Mouse (Mus musculus) testis, adult 2 months (tissue): ENCODE results near the gene Ostc. TPM values are rescaled to one million over a fixed set of nuclear protein-coding genes. Genes with fewer than 3 reads are reported as not detected.

Source experiments
- H3K27ac ChIP-seq: fragments of 200-500 bp; 2 replicates; pipeline ENCODE4 v1.5.1; 2012; ENCODE audit warnings: low read depth, low read length; ENCODE audit not compliant: control insufficient read depth, insufficient read depth
- H3K27me3 ChIP-seq: fragments of 200-500 bp; 2 replicates; pipeline ENCODE4 v1.6.1; 2012; ENCODE audit warnings: mild to moderate bottlenecking, low read length, moderate library complexity; ENCODE audit not compliant: control insufficient read depth, insufficient read depth
- H3K36me3 ChIP-seq: fragments of 200-500 bp; 2 replicates; pipeline ENCODE4 v1.6.1; 2012; ENCODE audit warnings: mild to moderate bottlenecking, low read length; ENCODE audit not compliant: control insufficient read depth, insufficient read depth
- H3K4me1 ChIP-seq: fragments of 200-500 bp; 2 replicates; pipeline ENCODE4 v1.6.1; 2012; ENCODE audit warnings: low read length; ENCODE audit not compliant: control insufficient read depth, insufficient read depth
- H3K4me3 ChIP-seq: fragments of 200-500 bp; 2 replicates; pipeline ENCODE4 v1.5.1; 2012; ENCODE audit warnings: low read depth, mild to moderate bottlenecking, low read length, moderate library complexity, mixed read lengths; ENCODE audit not compliant: control insufficient read depth
- CTCF ChIP-seq: fragments of 200-500 bp; IDR thresholded peaks from 2 replicates; pipeline ENCODE4 v1.5.1; 2012; ENCODE audit warnings: low read depth, mild to moderate bottlenecking, inconsistent platforms, low read length, moderate library complexity; ENCODE audit not compliant: control insufficient read depth, insufficient read depth, insufficient replicate concordance
- POLR2A ChIP-seq: fragments of 200-500 bp; IDR thresholded peaks from 2 replicates; pipeline ENCODE4 v1.6.1; 2012; ENCODE audit warnings: low read depth, mild to moderate bottlenecking, inconsistent platforms, low read length, moderate library complexity; ENCODE audit not compliant: control insufficient read depth
- polyA plus RNA-seq: library from polyadenylated mRNA; depleted of rRNA; stranded (reverse); fragments of >200 nt; gene quantifications from 2 replicates; pipeline ENCODE4 v1.2.3, GENCODE M21; 2012

Gene Ostc
- polyA plus RNA-seq, 1 experiment, result 27.2 TPM

- peaks cover 2% of the 10 kb centered on the region; the same call in 1 of the 2 replicates for H3K4me1 ChIP-seq
- H3K36me3 ChIP-seq, result no peaks in the 10 kb centered on the region
- no peak overlapping the region for H3K4me3 ChIP-seq
- H3K27me3 ChIP-seq, result no peaks in the 10 kb centered on the region
- TF ChIP-seq POLR2A (no peak), CTCF (no peak)
- no peak overlapping the region for H3K27ac ChIP-seq
Observed at GRCm38 (mm10) chr3:130720225-130720624, 11.0 kb upstream of the Ostc start.

- no peak overlapping the region for H3K4me3 ChIP-seq
- no peaks in the 10 kb centered on the region for H3K36me3 ChIP-seq
- H3K4me1 ChIP-seq, result peaks cover 4% of the 10 kb centered on the region
- H3K27ac ChIP-seq, result no peak overlapping the region
- TF ChIP-seq CTCF (no peak), POLR2A (no peak)
- no peaks in the 10 kb centered on the region for H3K27me3 ChIP-seq
Observed at GRCm38 (mm10) chr3:130718871-130719270, 9.6 kb upstream of the Ostc start.

GRCm38 (mm10) chr3:130716555-130716954 is 7.3 kb upstream of the Ostc start:
- Histone ChIP-seq H3K36me3 (no peaks in the 10 kb centered on the region), H3K4me3 (no peak overlapping the region), H3K4me1 (peaks cover 6% of the 10 kb centered on the region), H3K27me3 (no peaks in the 10 kb centered on the region), H3K27ac (no peak overlapping the region)
- TF ChIP-seq CTCF (no peak), POLR2A (no peak)

- TF ChIP-seq POLR2A, result no peak
- TF ChIP-seq CTCF, result no peak
- peak overlapping the region; percentile 14 for H3K4me3 ChIP-seq
- H3K27me3 ChIP-seq, result no peaks in the 10 kb centered on the region
- H3K36me3 ChIP-seq, result no peaks in the 10 kb centered on the region
- H3K4me1 ChIP-seq, result peaks cover 4% of the 10 kb centered on the region
- no peak overlapping the region for H3K27ac ChIP-seq
Observed at GRCm38 (mm10) chr3:130714775-130715568, 5.7 kb upstream of the Ostc start.

GRCm38 (mm10) chr3:130712891-130713290 is 3.6 kb upstream of the Ostc start:
- no peak overlapping the region for H3K27ac ChIP-seq

GRCm38 (mm10) chr3:130710103-130710502 is 859 bp upstream of the Ostc start:
- Histone ChIP-seq H3K4me3 (no peak overlapping the region), H3K36me3 (no peaks in the 10 kb centered on the region), H3K27ac (no peak overlapping the region), H3K4me1 (peaks cover 8% of the 10 kb centered on the region), H3K27me3 (no peaks in the 10 kb centered on the region)
- no peak for TF ChIP-seq CTCF
- TF ChIP-seq POLR2A, result no peak

More at GRCm38 (mm10) chr3:130712891-130713290, 3.6 kb upstream of the Ostc start:
- TF ChIP-seq CTCF, result no peak
- Histone ChIP-seq H3K4me3 (no peak overlapping the region), H3K27me3 (no peaks in the 10 kb centered on the region), H3K4me1 (peaks cover 5% of the 10 kb centered on the region), H3K36me3 (no peaks in the 10 kb centered on the region)

- Histone ChIP-seq H3K27me3 (no peaks in the 10 kb centered on the region), H3K27ac (0 out of 2 replicates have a peak overlapping the region, but pooled peaks have one; percentile 12), H3K4me1 (peaks cover 5% of the 10 kb centered on the region), H3K4me3 (peak overlapping the region; percentile 90), H3K36me3 (0 out of 2 replicates have a peak, but pooled peaks cover 1% of the 10 kb centered on the region)
- no peak for TF ChIP-seq POLR2A
- TF ChIP-seq CTCF, result no peak
Observed at GRCm38 (mm10) chr3:130708529-130708928, 715 bp downstream of the Ostc start.
